Mouse (Mus musculus) kidney, adult 2 months (tissue): ENCODE results near the gene E2f2.

Source experiments
- CTCF ChIP-seq: fragments of 200-500 bp; conservative IDR thresholded peaks from 2 replicates; pipeline ENCODE4 v1.5.1; 2011; ENCODE audit warnings: low read depth, mild to moderate bottlenecking, control low read depth, low read length, moderate library complexity, mixed read lengths; ENCODE audit not compliant: insufficient read depth, insufficient read length
- POLR2A ChIP-seq: fragments of 200-500 bp; IDR thresholded peaks from one replicate; pipeline ENCODE4 v1.6.1; 2011; ENCODE audit warnings: low read depth, low read length, control low read depth

GRCm38 (mm10) chr4:136172011-136172541 is at the start of gene E2f2:
- TF ChIP-seq POLR2A (no peak), CTCF (no peak)
